Mouse (Mus musculus): Measurements from ENCODE around the gene Amigo2.
"Not testable (repeated sequence)": the region's sequence is repeated elsewhere in the genome, so short reads cannot be mapped to it uniquely, and the experiment has no call there.

Gene Amigo2

DNA sequence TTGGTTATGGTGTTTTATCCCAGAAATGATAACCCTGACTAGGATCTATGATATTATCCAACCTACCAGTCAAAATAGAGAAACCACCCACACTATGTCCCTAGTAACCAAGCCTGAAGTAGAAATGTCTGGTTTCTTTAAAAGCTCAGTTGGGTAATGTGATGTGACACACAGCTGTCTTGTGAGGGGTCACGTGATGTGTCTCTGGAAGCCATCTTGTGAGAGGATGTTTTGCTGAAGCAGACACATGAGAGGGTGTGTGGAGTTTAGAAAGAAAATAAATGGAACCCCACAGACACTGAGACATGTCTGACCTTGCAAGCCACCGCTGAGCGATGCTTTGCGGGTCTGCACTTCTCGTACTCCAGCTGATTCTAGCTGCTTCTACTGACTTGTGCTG lies 30.2 kb downstream of the Amigo2 start:
- no peak for DNase-seq (ENCODE audit: low read depth)

DNA sequence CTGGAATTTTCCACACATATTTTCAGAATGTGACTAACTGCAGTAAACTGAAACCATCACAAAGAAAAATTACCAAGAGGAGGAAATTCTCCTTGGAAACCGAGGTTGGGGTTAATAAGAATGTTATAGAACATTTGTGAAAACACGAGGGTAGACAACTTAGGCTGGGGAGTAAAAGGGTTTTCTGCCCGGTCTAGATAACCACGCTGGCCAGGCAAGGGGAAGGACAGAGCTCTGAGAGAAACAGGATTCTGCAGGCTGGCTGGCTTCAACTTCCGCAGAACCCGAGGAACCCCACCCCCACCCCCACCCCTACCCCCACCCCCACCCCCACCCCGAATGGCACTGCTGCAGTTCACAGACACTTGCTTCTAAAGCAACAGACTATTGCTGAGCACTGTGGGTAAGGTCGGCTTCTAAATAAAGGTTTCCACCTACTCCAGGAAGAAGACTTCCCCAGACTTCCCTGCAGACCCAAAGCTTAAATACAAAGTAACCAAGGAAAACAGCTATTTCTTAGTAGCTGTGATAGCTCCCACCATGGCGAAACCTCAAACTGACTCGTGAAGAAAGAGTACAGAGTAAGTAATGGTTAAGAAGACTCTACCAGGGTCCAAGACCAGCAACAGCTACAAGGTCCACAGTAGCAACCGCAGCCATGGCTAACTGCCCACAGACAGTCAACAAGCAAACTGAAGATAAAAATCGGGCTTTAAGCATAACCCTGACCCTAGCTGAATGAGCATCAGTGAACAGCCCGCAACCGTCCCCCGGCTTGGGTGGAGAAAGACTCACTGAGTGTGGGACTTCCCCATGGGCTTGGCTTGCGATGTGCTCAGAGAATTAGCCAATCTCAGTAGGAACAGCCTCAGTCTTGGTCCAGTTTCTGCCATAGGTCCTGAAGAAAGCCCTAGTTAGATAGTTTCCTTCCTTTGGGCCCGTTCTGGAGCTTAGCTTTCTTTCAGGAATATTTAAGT lies 34.3 kb downstream of the Amigo2 start:
- DNase-seq (ENCODE audit: low read depth): peak; percentile 55

DNA sequence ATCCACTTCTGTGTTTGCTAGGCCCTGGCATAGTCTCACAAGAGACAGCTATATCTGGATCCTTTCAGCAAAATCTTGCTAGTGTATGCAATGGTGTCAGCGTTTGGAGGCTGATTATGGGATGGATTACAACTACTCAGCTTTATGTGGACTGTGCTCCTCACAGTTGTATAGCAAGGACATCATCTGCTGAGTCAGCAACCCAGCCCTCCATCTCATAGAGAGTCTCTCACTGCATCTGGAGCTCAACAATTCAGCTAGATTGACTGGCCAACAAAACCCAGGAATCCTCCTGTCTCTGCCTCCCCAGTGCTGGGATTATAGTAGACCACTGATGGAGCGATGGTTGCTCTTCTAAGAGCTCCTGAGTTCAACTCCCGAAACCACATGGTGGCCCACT lies 37.3 kb downstream of the Amigo2 start:
- not testable (repeated sequence) for DNase-seq (ENCODE audit: low read depth)

DNA sequence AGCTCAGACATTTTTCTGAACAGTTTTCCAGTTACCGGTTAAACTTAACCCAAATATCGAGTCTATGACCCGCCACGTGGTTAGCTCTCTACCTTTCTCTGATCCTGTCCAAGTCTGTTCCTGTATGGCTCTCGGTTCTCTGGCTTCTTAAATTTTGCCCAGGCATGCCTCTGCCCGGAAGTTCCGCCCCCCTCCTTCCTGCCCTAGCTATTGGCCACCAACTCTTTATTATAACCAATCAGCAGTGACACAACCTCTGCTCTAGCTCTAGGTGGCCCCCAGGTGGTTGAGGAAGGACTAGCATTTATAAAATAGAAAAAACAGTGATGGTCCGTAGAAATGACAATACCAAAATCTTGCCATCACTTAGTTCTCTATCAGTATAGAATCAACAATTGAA lies 40.6 kb downstream of the Amigo2 start:
- peak; percentile 23 for DNase-seq (ENCODE audit: low read depth)

DNA sequence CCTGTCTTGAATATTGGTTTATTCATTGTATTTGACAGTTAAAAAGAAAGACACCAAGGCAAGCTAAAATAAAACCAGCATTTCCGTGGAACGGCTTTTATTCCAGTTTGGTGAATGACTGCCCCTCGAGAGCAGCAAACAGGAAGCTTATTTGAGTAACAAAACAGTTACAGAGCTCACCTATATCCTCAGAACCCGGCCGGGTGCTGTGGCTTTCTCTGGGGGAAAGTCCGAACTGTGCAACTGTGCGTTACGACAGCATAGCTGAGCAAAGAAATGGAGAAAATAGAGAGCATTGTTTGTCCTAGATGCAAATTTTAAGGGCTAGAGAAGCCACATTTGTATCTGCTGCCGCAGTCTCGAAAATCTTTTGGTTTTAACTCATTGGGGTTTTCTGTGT lies 41.3 kb downstream of the Amigo2 start:
- no peak for DNase-seq (ENCODE audit: low read depth)

DNA sequence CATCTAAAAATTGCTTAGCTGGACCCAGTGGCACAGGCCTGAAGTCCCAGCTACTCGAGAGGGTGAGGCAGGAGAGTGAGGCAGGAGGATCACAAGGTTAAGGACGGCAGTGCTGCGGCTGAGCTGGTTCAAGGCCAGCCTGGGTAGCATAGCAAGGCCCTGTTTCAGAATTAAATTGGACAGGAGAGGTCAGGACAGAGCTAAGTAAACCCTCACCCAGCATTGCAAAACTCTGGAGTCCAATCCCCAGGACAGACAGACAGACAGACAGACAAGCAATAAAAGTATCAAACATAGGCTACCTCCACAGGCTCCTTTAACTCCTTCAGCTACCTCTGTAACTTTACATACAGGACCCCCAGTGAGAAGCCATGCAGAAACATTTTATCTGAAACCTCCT lies 42.2 kb downstream of the Amigo2 start:
- DNase-seq (ENCODE audit: low read depth): no peak

DNA sequence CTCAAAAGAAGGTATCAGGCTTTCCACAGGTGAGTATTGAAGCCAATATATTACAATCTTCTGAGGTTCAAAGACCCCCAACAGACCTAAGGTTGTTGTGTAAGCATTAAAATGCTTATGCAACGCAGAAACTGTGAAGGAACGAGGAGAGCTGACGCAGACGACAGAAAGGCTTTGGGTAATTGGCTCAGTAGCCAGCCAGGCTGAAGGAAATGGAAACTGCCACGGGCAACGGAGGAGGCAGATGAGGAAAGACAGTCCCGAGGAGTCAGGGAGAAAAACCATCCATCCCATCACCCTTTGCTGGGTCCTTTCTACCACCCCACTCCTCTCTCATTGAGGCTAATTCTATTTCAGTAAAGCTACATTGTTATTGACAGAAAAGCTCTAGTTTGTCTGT lies 50.4 kb downstream of the Amigo2 start:
- no peak for DNase-seq (ENCODE audit: low read depth)

DNA sequence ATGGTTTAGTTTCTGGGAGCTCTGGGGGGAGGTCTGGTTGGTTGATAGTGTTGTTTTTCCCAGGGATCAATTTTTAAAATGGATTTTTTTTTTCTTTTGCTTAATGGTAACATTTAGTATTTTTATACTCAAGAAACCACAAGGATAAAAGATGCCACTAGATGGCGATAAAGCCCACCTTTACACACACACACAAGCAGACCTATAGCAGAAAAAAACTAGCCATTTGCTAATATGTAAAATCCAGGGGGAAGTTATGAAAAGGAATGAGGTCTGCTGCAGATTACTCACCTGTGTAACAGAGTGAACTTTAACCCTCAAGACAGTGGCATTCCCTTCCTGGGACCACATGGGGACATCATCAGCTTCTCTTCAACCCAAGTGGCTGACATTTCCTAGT lies 51.5 kb downstream of the Amigo2 start:
- peak; percentile 84 for DNase-seq (ENCODE audit: low read depth)
